Mouse (Mus musculus): ENCODE measurements around the gene Nrxn3. TPM values are rescaled to one million over a fixed set of nuclear protein-coding genes. Genes with fewer than 3 reads are reported as not detected.

Gene Nrxn3
- polyA plus RNA-seq, 1 experiment from 2014 or later = 5.2 TPM

GRCm38 (mm10) chr12:89395121-89395792 is 672.6 kb downstream of the Nrxn3 start:
- 62% methylated on average over 3 of the region's 3 CpGs for WGBS

DNA sequence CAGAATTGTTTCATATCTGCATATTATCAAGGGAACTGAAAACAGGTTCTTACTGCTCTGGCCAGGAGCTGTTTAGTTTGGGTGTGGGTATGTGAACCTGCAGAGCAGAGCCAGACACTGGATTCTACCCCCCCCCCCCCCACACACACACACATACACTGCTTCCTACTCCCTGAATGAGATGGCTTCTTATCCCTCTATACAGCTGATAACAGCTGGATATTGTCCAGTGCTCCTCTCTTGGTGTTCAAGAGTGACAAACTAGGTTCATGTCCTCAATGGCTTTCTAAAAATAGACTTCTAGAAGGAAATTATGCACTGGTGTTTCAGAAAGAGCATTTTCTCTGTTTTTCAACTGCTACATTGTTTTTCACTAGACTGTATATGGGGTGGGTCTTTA is 713.8 kb downstream of the Nrxn3 start:
- no peak overlapping the region for H3K9ac ChIP-seq (ENCODE audit: low read depth, low read length)
- no peak overlapping the region for H3K4me3 ChIP-seq (ENCODE audit: low read length)
- H3K27ac ChIP-seq (ENCODE audit: low read depth, low read length) = no peak overlapping the region
- H3K36me3 ChIP-seq (ENCODE audit: control insufficient read depth, insufficient read depth, low read length) = no peaks in the 10 kb centered on the region
- H3K4me2 ChIP-seq (replicated peaks; ENCODE audit: low read depth, low read length) = no peak overlapping the region
- no peak for ATAC-seq (ENCODE audit: low FRiP score, low TSS enrichment)
- H3K9me3 ChIP-seq (ENCODE audit: control insufficient read depth, low read length) = no peaks in the 10 kb centered on the region
- H3K4me1 ChIP-seq (ENCODE audit: control insufficient read depth, insufficient read depth, low read length) = no peaks in the 10 kb centered on the region
- no peaks in the 10 kb centered on the region for H3K27me3 ChIP-seq (ENCODE audit: control insufficient read depth, insufficient read depth, low read length)

More at GRCm38 (mm10) chr12:89395121-89395792, 672.6 kb downstream of the Nrxn3 start:
- H3K9me3 ChIP-seq (ENCODE audit: control insufficient read depth, low read length) = no peaks in the 10 kb centered on the region
- no peaks in the 10 kb centered on the region for H3K27me3 ChIP-seq (ENCODE audit: control insufficient read depth, insufficient read depth, low read length)
- no peak overlapping the region for H3K27ac ChIP-seq (ENCODE audit: low read depth, low read length)
- no peaks in the 10 kb centered on the region for H3K36me3 ChIP-seq (ENCODE audit: control insufficient read depth, insufficient read depth, low read length)
- no peak for ATAC-seq (ENCODE audit: low FRiP score, low TSS enrichment)
- no peak overlapping the region for H3K4me2 ChIP-seq (replicated peaks; ENCODE audit: low read depth, low read length)
- H3K9ac ChIP-seq (ENCODE audit: low read depth, low read length) = no peak overlapping the region
- no peaks in the 10 kb centered on the region for H3K4me1 ChIP-seq (ENCODE audit: control insufficient read depth, insufficient read depth, low read length)
- no peak overlapping the region for H3K4me3 ChIP-seq (ENCODE audit: low read length)

GRCm38 (mm10) chr12:89442323-89443038 is 719.8 kb downstream of the Nrxn3 start:
- no peaks in the 10 kb centered on the region for H3K9me3 ChIP-seq (ENCODE audit: control insufficient read depth, low read length)
- H3K9ac ChIP-seq (ENCODE audit: low read depth, low read length) = no peak overlapping the region
- no peak overlapping the region for H3K4me2 ChIP-seq (replicated peaks; ENCODE audit: low read depth, low read length)
- ATAC-seq (ENCODE audit: low FRiP score, low TSS enrichment) = no peak
- H3K27ac ChIP-seq (ENCODE audit: low read depth, low read length) = no peak overlapping the region
- no peaks in the 10 kb centered on the region for H3K27me3 ChIP-seq (ENCODE audit: control insufficient read depth, insufficient read depth, low read length)
- WGBS = 63% methylated on average over 2 of the region's 2 CpGs
- no peaks in the 10 kb centered on the region for H3K36me3 ChIP-seq (ENCODE audit: control insufficient read depth, insufficient read depth, low read length)
- H3K4me1 ChIP-seq (ENCODE audit: control insufficient read depth, insufficient read depth, low read length) = no peaks in the 10 kb centered on the region
- no peak overlapping the region for H3K4me3 ChIP-seq (ENCODE audit: low read length)

- H3K36me3 ChIP-seq (ENCODE audit: control insufficient read depth, insufficient read depth, low read length) = no peaks in the 10 kb centered on the region
Measured at GRCm38 (mm10) chr12:89450667-89451298, 728.1 kb downstream of the Nrxn3 start.

GRCm38 (mm10) chr12:89470226-89470625 is 747.5 kb downstream of the Nrxn3 start:
- Histone ChIP-seq H3K9ac (ENCODE audit: low read depth, low read length) (no peak overlapping the region), H3K27me3 (ENCODE audit: control insufficient read depth, insufficient read depth, low read length) (no peaks in the 10 kb centered on the region), H3K4me2 (replicated peaks; ENCODE audit: low read depth, low read length) (no peak overlapping the region), H3K27ac (ENCODE audit: low read depth, low read length) (no peak overlapping the region), H3K4me3 (ENCODE audit: low read length) (no peak overlapping the region), H3K9me3 (ENCODE audit: control insufficient read depth, low read length) (no peaks in the 10 kb centered on the region), H3K4me1 (ENCODE audit: control insufficient read depth, insufficient read depth, low read length) (no peaks in the 10 kb centered on the region), H3K36me3 (ENCODE audit: control insufficient read depth, insufficient read depth, low read length) (no peaks in the 10 kb centered on the region)
- no peak for ATAC-seq (ENCODE audit: low FRiP score, low TSS enrichment)
- 85% methylated on average over 2 of the region's 2 CpGs for WGBS

More at GRCm38 (mm10) chr12:89450667-89451298, 728.1 kb downstream of the Nrxn3 start:
- H3K9me3 ChIP-seq (ENCODE audit: control insufficient read depth, low read length) = no peaks in the 10 kb centered on the region
- H3K27ac ChIP-seq (ENCODE audit: low read depth, low read length) = no peak overlapping the region
- 3% methylated on average over 2 of the region's 2 CpGs for WGBS
- no peak overlapping the region for H3K4me3 ChIP-seq (ENCODE audit: low read length)
- no peaks in the 10 kb centered on the region for H3K4me1 ChIP-seq (ENCODE audit: control insufficient read depth, insufficient read depth, low read length)
- H3K4me2 ChIP-seq (replicated peaks; ENCODE audit: low read depth, low read length) = no peak overlapping the region
- no peak overlapping the region for H3K9ac ChIP-seq (ENCODE audit: low read depth, low read length)
- H3K27me3 ChIP-seq (ENCODE audit: control insufficient read depth, insufficient read depth, low read length) = no peaks in the 10 kb centered on the region
- peak; percentile 76; the same call in 1 of the 2 replicates for ATAC-seq (ENCODE audit: low FRiP score, low TSS enrichment)

- WGBS = 68% methylated on average over 2 of the region's 2 CpGs
- ATAC-seq (ENCODE audit: low FRiP score, low TSS enrichment) = no peak
- Histone ChIP-seq H3K4me3 (ENCODE audit: low read length) (no peak overlapping the region), H3K27ac (ENCODE audit: low read depth, low read length) (no peak overlapping the region), H3K36me3 (ENCODE audit: control insufficient read depth, insufficient read depth, low read length) (no peaks in the 10 kb centered on the region), H3K9me3 (ENCODE audit: control insufficient read depth, low read length) (no peaks in the 10 kb centered on the region), H3K4me2 (replicated peaks; ENCODE audit: low read depth, low read length) (no peak overlapping the region), H3K9ac (ENCODE audit: low read depth, low read length) (no peak overlapping the region), H3K4me1 (ENCODE audit: control insufficient read depth, insufficient read depth, low read length) (no peaks in the 10 kb centered on the region), H3K27me3 (ENCODE audit: control insufficient read depth, insufficient read depth, low read length) (no peaks in the 10 kb centered on the region)
Measured at GRCm38 (mm10) chr12:89471289-89471688, 748.6 kb downstream of the Nrxn3 start.

DNA sequence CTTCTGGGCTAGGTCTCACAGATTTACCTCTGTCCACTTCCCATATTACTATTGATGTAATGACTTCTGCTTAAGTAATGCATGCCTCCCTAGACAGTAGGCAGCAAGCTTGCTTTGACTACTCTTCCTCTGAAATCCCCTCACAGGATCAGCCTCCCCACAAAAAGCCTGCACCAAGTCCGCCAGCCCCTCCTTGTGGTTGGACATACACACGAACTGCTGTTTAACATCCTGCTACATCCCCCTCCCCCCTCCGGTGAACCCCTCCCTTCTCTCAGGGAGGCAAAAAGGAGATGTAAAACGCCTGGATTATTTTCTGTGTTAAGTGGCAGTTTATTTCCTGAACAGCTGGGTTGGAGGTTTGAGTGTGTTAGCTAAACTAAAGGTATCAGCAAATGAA is 749.2 kb downstream of the Nrxn3 start:
- H3K4me2 ChIP-seq (replicated peaks; ENCODE audit: low read depth, low read length) = no peak overlapping the region
- H3K9ac ChIP-seq (ENCODE audit: low read depth, low read length) = no peak overlapping the region
- no peaks in the 10 kb centered on the region for H3K4me1 ChIP-seq (ENCODE audit: control insufficient read depth, insufficient read depth, low read length)
- ATAC-seq (ENCODE audit: low FRiP score, low TSS enrichment) = no peak
- H3K9me3 ChIP-seq (ENCODE audit: control insufficient read depth, low read length) = no peaks in the 10 kb centered on the region
- H3K36me3 ChIP-seq (ENCODE audit: control insufficient read depth, insufficient read depth, low read length) = no peaks in the 10 kb centered on the region
- WGBS = 49% methylated on average over 4 of the region's 4 CpGs
- no peak overlapping the region for H3K4me3 ChIP-seq (ENCODE audit: low read length)
- no peaks in the 10 kb centered on the region for H3K27me3 ChIP-seq (ENCODE audit: control insufficient read depth, insufficient read depth, low read length)
- no peak overlapping the region for H3K27ac ChIP-seq (ENCODE audit: low read depth, low read length)

DNA sequence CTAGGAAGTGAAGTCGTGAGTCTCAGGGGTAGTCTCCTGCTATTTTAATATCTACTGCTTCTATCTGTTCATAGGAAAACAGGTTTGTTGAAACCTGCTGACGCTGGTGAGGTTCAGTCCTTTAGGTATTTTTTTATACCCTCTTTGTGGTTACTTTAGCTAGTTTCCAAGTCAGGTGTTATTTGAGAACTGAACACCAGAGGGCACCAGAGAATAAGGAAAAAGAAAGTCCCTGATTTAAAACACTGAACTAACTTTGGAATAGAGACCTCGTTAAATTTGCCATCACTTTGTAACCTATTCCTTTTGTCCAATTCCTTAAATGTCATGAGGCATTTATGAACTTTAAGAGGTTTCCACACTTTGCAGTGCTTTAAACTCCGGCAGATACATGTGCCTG is 756.4 kb downstream of the Nrxn3 start:
- Histone ChIP-seq H3K9me3 (ENCODE audit: control insufficient read depth, low read length) (no peaks in the 10 kb centered on the region), H3K27ac (ENCODE audit: low read depth, low read length) (no peak overlapping the region), H3K36me3 (ENCODE audit: control insufficient read depth, insufficient read depth, low read length) (no peaks in the 10 kb centered on the region), H3K27me3 (ENCODE audit: control insufficient read depth, insufficient read depth, low read length) (no peaks in the 10 kb centered on the region), H3K4me1 (ENCODE audit: control insufficient read depth, insufficient read depth, low read length) (no peaks in the 10 kb centered on the region), H3K4me3 (ENCODE audit: low read length) (no peak overlapping the region), H3K9ac (ENCODE audit: low read depth, low read length) (no peak overlapping the region), H3K4me2 (replicated peaks; ENCODE audit: low read depth, low read length) (no peak overlapping the region)
- 20% methylated on average over 4 of the region's 4 CpGs for WGBS
- ATAC-seq (ENCODE audit: low FRiP score, low TSS enrichment) = no peak

DNA sequence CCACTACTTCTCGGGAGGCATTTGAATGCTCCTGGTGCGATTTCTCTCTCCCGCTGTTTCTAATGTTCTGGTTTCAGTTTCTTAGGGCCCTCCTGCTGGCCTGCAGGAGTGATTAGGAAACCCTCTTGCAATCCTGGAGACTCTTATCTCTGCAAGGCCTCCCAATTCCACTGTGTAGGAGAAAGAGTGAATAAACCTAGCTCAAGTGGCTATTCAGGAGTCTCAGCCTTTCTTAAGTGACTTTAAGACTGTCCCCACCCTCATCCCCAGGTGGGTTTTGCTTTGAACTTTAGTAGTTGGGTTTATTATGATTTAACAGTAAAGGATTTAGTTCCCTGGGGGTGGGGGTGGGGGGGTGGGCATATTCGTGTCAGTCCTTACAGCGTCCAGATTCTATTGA is 759.5 kb downstream of the Nrxn3 start:
- 41% methylated on average over 5 of the region's 5 CpGs for WGBS
- no peak for ATAC-seq (ENCODE audit: low FRiP score, low TSS enrichment)

More for the DNA sequence above, 759.5 kb downstream of the Nrxn3 start:
- no peak overlapping the region for H3K4me2 ChIP-seq (replicated peaks; ENCODE audit: low read depth, low read length)
- no peaks in the 10 kb centered on the region for H3K27me3 ChIP-seq (ENCODE audit: control insufficient read depth, insufficient read depth, low read length)
- H3K9me3 ChIP-seq (ENCODE audit: control insufficient read depth, low read length) = no peaks in the 10 kb centered on the region
- H3K36me3 ChIP-seq (ENCODE audit: control insufficient read depth, insufficient read depth, low read length) = no peaks in the 10 kb centered on the region
- no peak overlapping the region for H3K4me3 ChIP-seq (ENCODE audit: low read length)
- H3K9ac ChIP-seq (ENCODE audit: low read depth, low read length) = no peak overlapping the region
- no peaks in the 10 kb centered on the region for H3K4me1 ChIP-seq (ENCODE audit: control insufficient read depth, insufficient read depth, low read length)
- no peak overlapping the region for H3K27ac ChIP-seq (ENCODE audit: low read depth, low read length)

Measured in kidney, embryonic 14.5 days (tissue).